ENCODE assay signal across 11 mouse cellular contexts in the genomic region with DNA sequence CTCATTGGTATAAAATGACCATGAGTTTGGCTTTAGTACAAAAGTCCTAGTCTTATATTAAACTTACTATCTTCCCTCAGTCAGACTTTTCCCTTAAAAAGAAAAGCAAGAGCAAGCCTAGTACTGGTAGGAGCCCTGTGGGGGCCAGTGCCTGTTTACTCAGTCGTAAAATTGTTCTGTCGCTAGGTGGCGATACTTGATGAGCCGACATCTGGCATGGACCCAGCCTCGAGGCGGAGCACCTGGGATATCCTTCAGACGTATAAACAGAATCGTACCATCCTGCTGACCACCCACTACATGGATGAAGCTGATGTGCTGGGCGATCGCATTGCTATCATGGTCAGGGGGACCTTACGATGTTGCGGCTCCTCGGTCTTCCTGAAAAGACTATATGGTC. TPM values are rescaled to one million over a fixed set of nuclear protein-coding genes. Genes with fewer than 3 reads are reported as not detected.
A peak's percentile ranks its signal among the peaks of the same experiment; 100 is the strongest.
DNase-seq lines count a peak whose midpoint lies in the region; ATAC-seq and TF ChIP-seq lines count a peak whose summit lies in the region.
"Had no signal": no experiment of that assay in that cellular context is flagged by ENCODE, and none has a peak within 500 bp of the region (broad histone marks: within the 10 kb centered on the region; RNA-seq: fewer than 3 reads in every experiment).

No protein-coding gene starts in this region.

- no peaks in the 10 kb centered on the region for H3K36me3 ChIP-seq in kidney, postnatal 0 days (ENCODE audit: insufficient read depth, low read length)
- no peaks in the 10 kb centered on the region for H3K36me3 ChIP-seq in E14TG2a.4 (ENCODE audit: insufficient read depth, low read length)
- no peaks in the 10 kb centered on the region for H3K36me3 ChIP-seq in embryonic facial prominence, embryonic 11.5 days (replicated peaks; ENCODE audit: control insufficient read depth, insufficient read depth, low read depth, low read length)
- H3K36me3 ChIP-seq: limb, embryonic 13.5 days had no signal

- no peak for ATAC-seq in kidney, postnatal 0 days (replicated peaks; ENCODE audit: low FRiP score, low read depth)
- no peak for ATAC-seq in embryonic facial prominence, embryonic 11.5 days (replicated peaks; ENCODE audit: insufficient number of reproducible peaks, low FRiP score, low TSS enrichment, low read depth)

- H3K4me2 ChIP-seq in kidney, postnatal 0 days (ENCODE audit: low read length) = no peak overlapping the region
- H3K4me2 ChIP-seq in embryonic facial prominence, embryonic 11.5 days (ENCODE audit: low read depth, low read length) = no peak overlapping the region
- H3K4me2 ChIP-seq: limb, embryonic 13.5 days had no signal

- intact Hi-C loops in left cerebral cortex, postnatal 36 days (cut with DNase I) = no loop called here

- no peak overlapping the region for H3K4me3 ChIP-seq in kidney, postnatal 0 days (replicated peaks; ENCODE audit: low read depth, low read length)
- H3K4me3 ChIP-seq in E14TG2a.4 (replicated peaks; ENCODE audit: low read length) = no peak overlapping the region
- no peak overlapping the region for H3K4me3 ChIP-seq in embryonic facial prominence, embryonic 11.5 days (ENCODE audit: low read depth, low read length)
- H3K4me3 ChIP-seq: limb, embryonic 13.5 days had no signal

- 42% methylated on average over 13 of the region's 13 CpGs for WGBS in kidney, postnatal 0 days
- 42% methylated on average over 13 of the region's 13 CpGs for WGBS in embryonic facial prominence, embryonic 11.5 days

- no peak overlapping the region for H3K27ac ChIP-seq in kidney, postnatal 0 days
- H3K27ac ChIP-seq in embryonic facial prominence, embryonic 11.5 days (replicated peaks; ENCODE audit: low read depth, low read length) = no peak overlapping the region
- H3K27ac ChIP-seq: limb, embryonic 13.5 days had no signal

- H3K9me3 ChIP-seq in kidney, postnatal 0 days (replicated peaks; ENCODE audit: low read length) = no peaks in the 10 kb centered on the region
- no peaks in the 10 kb centered on the region for H3K9me3 ChIP-seq in E14TG2a.4 (ENCODE audit: low read length)
- no peaks in the 10 kb centered on the region for H3K9me3 ChIP-seq in embryonic facial prominence, embryonic 11.5 days (replicated peaks; ENCODE audit: control insufficient read depth, low read length)
- H3K9me3 ChIP-seq: limb, embryonic 13.5 days had no signal

- DNase-seq in adrenal gland, postnatal 10 days = peak; percentile 2
- no peak for DNase-seq in adrenal gland, adult 8-10 months
- DNase-seq in kidney, postnatal 0 days (ENCODE audit: low spot score) = peak; percentile 12
- no peak for DNase-seq in kidney, adult 11 months
- peak; percentile 62 for DNase-seq in embryonic facial prominence, embryonic 11.5 days (ENCODE audit: low spot score)
- no peak for DNase-seq in left cerebral cortex, postnatal 36 days (ENCODE audit: low spot score in 2 of 2)
- no peak for DNase-seq in urinary bladder, postnatal 4 days (ENCODE audit: low spot score in 2 of 2)

- no peaks in the 10 kb centered on the region for H3K4me1 ChIP-seq in kidney, postnatal 0 days (replicated peaks; ENCODE audit: insufficient read depth, low read length)
- H3K4me1 ChIP-seq in E14TG2a.4 (replicated peaks; ENCODE audit: low read depth, low read length) = no peaks in the 10 kb centered on the region
- no peaks in the 10 kb centered on the region for H3K4me1 ChIP-seq in embryonic facial prominence, embryonic 11.5 days (ENCODE audit: control insufficient read depth, insufficient read depth, low read length)
- H3K4me1 ChIP-seq: limb, embryonic 13.5 days had no signal

- no peaks in the 10 kb centered on the region for H3K27me3 ChIP-seq in kidney, postnatal 0 days (ENCODE audit: insufficient read depth, low read length)
- no peaks in the 10 kb centered on the region for H3K27me3 ChIP-seq in E14TG2a.4 (ENCODE audit: insufficient read depth, low read length)
- H3K27me3 ChIP-seq in embryonic facial prominence, embryonic 11.5 days (ENCODE audit: control insufficient read depth, insufficient read depth, low read length) = no peaks in the 10 kb centered on the region
- H3K27me3 ChIP-seq: limb, embryonic 13.5 days had no signal

- H3K9ac ChIP-seq in kidney, postnatal 0 days (ENCODE audit: low read depth, low read length) = no peak overlapping the region
- H3K9ac ChIP-seq in embryonic facial prominence, embryonic 11.5 days (replicated peaks; ENCODE audit: low read length) = no peak overlapping the region
- H3K9ac ChIP-seq: limb, embryonic 13.5 days had no signal

- peak; percentile 54 for TF ChIP-seq CTCF in kidney, postnatal 0 days (IDR thresholded peaks at IDR 0.05; ENCODE audit: low read depth)
- TF ChIP-seq CTCF in E14TG2a.4 (conservative IDR thresholded peaks at IDR 0.05; ENCODE audit: low read length) = peak; percentile 35

RNA-seq across cellular contexts. Expression of gene Abca15, which starts 32.7 kb away (rescaled TPM):
- total RNA-seq in adrenal gland, postnatal 10 days (2021) = not detected
- not detected for total RNA-seq in adrenal gland, adult 8-10 months (2022)
- polyA plus RNA-seq in kidney, postnatal 0 days (2015; fragmentation: Nextera tagmentation; extraction: Ambion mirVana) = not detected in 2 replicates
- polyA plus RNA-seq in embryonic facial prominence, embryonic 11.5 days (2014; fragmentation: Nextera tagmentation; extraction: Ambion mirVana) = not detected in 2 replicates
- not detected for total RNA-seq in left cerebral cortex, postnatal 36 days (2021)
- total RNA-seq: common myeloid progenitor, adult 5-6 weeks had no signal
- polyA plus RNA-seq: heart, embryonic 14.5 days; limb, embryonic 13.5 days had no signal

RNA-seq across cellular contexts. Expression of gene Abca16, which starts 48.3 kb away (rescaled TPM):
- total RNA-seq in adrenal gland, postnatal 10 days (2021) = not detected
- not detected for total RNA-seq in adrenal gland, adult 8-10 months (2022)
- polyA plus RNA-seq in kidney, postnatal 0 days (2015; fragmentation: Nextera tagmentation; extraction: Ambion mirVana) = not detected in 2 replicates
- 0.07 TPM in 1 of 2 replicates, not detected in the other for polyA plus RNA-seq in embryonic facial prominence, embryonic 11.5 days (2014; fragmentation: Nextera tagmentation; extraction: Ambion mirVana)
- not detected for total RNA-seq in left cerebral cortex, postnatal 36 days (2021)
- total RNA-seq: common myeloid progenitor, adult 5-6 weeks had no signal
- polyA plus RNA-seq: heart, embryonic 14.5 days; limb, embryonic 13.5 days had no signal

Comparison
In these comparisons a context has a peak if more than half of its experiments do, and no peak if none do; other contexts are left out.
1. DNase-seq: peak in adrenal gland, postnatal 10 days (single experiment), kidney, postnatal 0 days (single experiment) and embryonic facial prominence, embryonic 11.5 days (single experiment); none in adrenal gland, adult 8-10 months (single experiment), kidney, adult 11 months (single experiment), left cerebral cortex, postnatal 36 days (0 of 2) and urinary bladder, postnatal 4 days (0 of 2).